18 mouse cellular contexts compared by ENCODE assay signal in the genomic region with DNA sequence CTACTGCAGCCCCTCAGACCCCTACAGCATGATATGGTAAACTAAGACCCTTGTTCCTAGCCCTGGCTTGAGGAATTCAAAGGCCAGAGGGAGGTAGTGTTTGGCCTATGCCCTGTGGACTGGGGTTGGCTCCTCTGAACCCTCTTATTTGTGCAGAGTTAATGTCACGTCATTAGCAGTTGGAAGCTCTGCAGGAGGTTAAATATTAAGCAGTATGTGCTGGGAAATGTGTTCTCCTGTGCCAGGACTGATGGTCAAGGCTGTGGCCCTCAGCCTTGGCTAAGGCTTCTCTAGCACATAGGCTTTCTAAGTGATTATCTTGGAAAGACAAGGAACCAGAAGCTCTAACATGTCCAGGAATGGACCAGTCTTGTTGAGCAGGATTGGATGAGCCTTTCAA. TPM values are rescaled to one million over a fixed set of nuclear protein-coding genes. Genes with fewer than 3 reads are reported as not detected.
DNase-seq lines count a peak whose midpoint lies in the region; ATAC-seq and TF ChIP-seq lines count a peak whose summit lies in the region.
"Had no signal": no experiment of that assay in that cellular context is flagged by ENCODE, and none has a peak within 500 bp of the region (broad histone marks: within the 10 kb centered on the region; RNA-seq: fewer than 3 reads in every experiment).

No protein-coding gene starts in this region.

- no peak overlapping the region for H3K9ac ChIP-seq in intestine, postnatal 0 days (ENCODE audit: low read depth, low read length)
- no peak overlapping the region for H3K9ac ChIP-seq in liver, embryonic 11.5 days (ENCODE audit: low read depth, low read length)
- H3K9ac ChIP-seq in heart, embryonic 12.5 days, result no peak overlapping the region
- H3K9ac ChIP-seq: embryonic facial prominence, embryonic 12.5 days; forebrain, embryonic 13.5 days; midbrain, embryonic 13.5 days; neural tube, embryonic 13.5 days had no signal

- no peaks in the 10 kb centered on the region for H3K36me3 ChIP-seq in intestine, postnatal 0 days (ENCODE audit: control insufficient read depth, insufficient read depth)
- H3K36me3 ChIP-seq in liver, embryonic 11.5 days (ENCODE audit: control insufficient read depth, insufficient read depth, low read length), result no peaks in the 10 kb centered on the region
- no peaks in the 10 kb centered on the region for H3K36me3 ChIP-seq in small intestine, adult 2 months (ENCODE audit: control insufficient read depth, insufficient read depth, low read length)
- no peaks in the 10 kb centered on the region for H3K36me3 ChIP-seq in heart, embryonic 12.5 days
- no peaks in the 10 kb centered on the region for H3K36me3 ChIP-seq in thymus, adult 2 months (ENCODE audit: control insufficient read depth, insufficient read depth, low read length)
- H3K36me3 ChIP-seq: embryonic facial prominence, embryonic 12.5 days; midbrain, embryonic 13.5 days; neural tube, embryonic 13.5 days had no signal

- H3K4me2 ChIP-seq in intestine, postnatal 0 days (replicated peaks; ENCODE audit: low read depth), result no peak overlapping the region
- no peak overlapping the region for H3K4me2 ChIP-seq in liver, embryonic 11.5 days
- no peak overlapping the region for H3K4me2 ChIP-seq in heart, embryonic 12.5 days
- H3K4me2 ChIP-seq: embryonic facial prominence, embryonic 12.5 days; forebrain, embryonic 13.5 days; midbrain, embryonic 13.5 days; neural tube, embryonic 13.5 days had no signal

- no peak for TF ChIP-seq CTCF in intestine, postnatal 0 days (IDR thresholded peaks at IDR 0.05; ENCODE audit: low read depth)
- no peak for TF ChIP-seq CTCF in small intestine, adult 2 months (IDR thresholded peaks at IDR 0.05; ENCODE audit: extremely low read depth, insufficient read length, insufficient replicate concordance, low read depth, low read length)
- TF ChIP-seq CTCF in thymus, adult 2 months (IDR thresholded peaks at IDR 0.05; ENCODE audit: borderline replicate concordance, control insufficient read depth, extremely low read depth, insufficient read depth, low read length, poor library complexity), result no peak

- 48% methylated on average over 1 of the region's 1 CpGs for WGBS in intestine, postnatal 0 days
- WGBS in liver, embryonic 11.5 days, result 66% methylated on average over 1 of the region's 1 CpGs
- 25% methylated on average over 1 of the region's 1 CpGs for WGBS in small intestine, adult 2 months
- WGBS in heart, embryonic 12.5 days, result 78% methylated on average over 1 of the region's 1 CpGs
- WGBS in thymus, adult 2 months, result 65% methylated on average over 1 of the region's 1 CpGs

- 0 out of 2 replicates have a peak, but pooled peaks have one; percentile 34 for ATAC-seq in intestine, postnatal 0 days
- peak; percentile 29; the same call in 1 of the 2 replicates for ATAC-seq in liver, embryonic 11.5 days (replicated peaks; ENCODE audit: low FRiP score)
- no peak for ATAC-seq in heart, embryonic 12.5 days (ENCODE audit: insufficient number of reproducible peaks, low FRiP score)
- ATAC-seq: forebrain, embryonic 13.5 days; hindbrain, embryonic 16.5 days; lung, postnatal 0 days; midbrain, embryonic 13.5 days had no signal

- no peak for TF ChIP-seq POLR2A in small intestine, adult 2 months (IDR thresholded peaks at IDR 0.05; ENCODE audit: low read depth, low read length)
- TF ChIP-seq POLR2A in thymus, adult 2 months (IDR thresholded peaks at IDR 0.05; ENCODE audit: control insufficient read depth, extremely low read depth, insufficient read depth, low read length, poor library complexity), result no peak

- no peak overlapping the region for H3K27ac ChIP-seq in intestine, postnatal 0 days (ENCODE audit: low read depth, low read length)
- peak overlapping the region; percentile 16; the same call in 1 of the 2 replicates for H3K27ac ChIP-seq in liver, embryonic 11.5 days (ENCODE audit: low read depth, low read length)
- peak overlapping the region; percentile 79 for H3K27ac ChIP-seq in small intestine, adult 2 months (ENCODE audit: insufficient read depth, low read depth, low read length)
- H3K27ac ChIP-seq in heart, embryonic 12.5 days (ENCODE audit: poor library complexity, severe bottlenecking), result no peak overlapping the region
- no peak overlapping the region for H3K27ac ChIP-seq in thymus, adult 2 months (ENCODE audit: control insufficient read depth, insufficient read depth, low read length)
- H3K27ac ChIP-seq: embryonic facial prominence, embryonic 12.5 days; forebrain, embryonic 13.5 days; heart, adult 2 months; midbrain, embryonic 13.5 days; neural tube, embryonic 13.5 days had no signal

- H3K4me3 ChIP-seq in intestine, postnatal 0 days (ENCODE audit: low read depth, low read length), result no peak overlapping the region
- H3K4me3 ChIP-seq in liver, embryonic 11.5 days (ENCODE audit: low read depth, low read length), result no peak overlapping the region
- no peak overlapping the region for H3K4me3 ChIP-seq in small intestine, adult 2 months (ENCODE audit: low read depth, low read length)
- no peak overlapping the region for H3K4me3 ChIP-seq in heart, embryonic 12.5 days
- H3K4me3 ChIP-seq in thymus, adult 2 months (ENCODE audit: control insufficient read depth, insufficient read depth, low read length), result no peak overlapping the region
- H3K4me3 ChIP-seq: embryonic facial prominence, embryonic 12.5 days; erythroblast, embryonic 14.5 days; forebrain, embryonic 13.5 days; heart, adult 2 months; midbrain, embryonic 13.5 days; neural tube, embryonic 13.5 days had no signal

- peaks cover 5% of the 10 kb centered on the region; the same call in 1 of the 2 replicates for H3K4me1 ChIP-seq in intestine, postnatal 0 days (replicated peaks; ENCODE audit: control insufficient read depth, insufficient read depth, low read length)
- peaks cover 2% of the 10 kb centered on the region; the same call in 1 of the 2 replicates for H3K4me1 ChIP-seq in liver, embryonic 11.5 days (replicated peaks; ENCODE audit: control insufficient read depth, insufficient read depth, low read length)
- H3K4me1 ChIP-seq in small intestine, adult 2 months (ENCODE audit: control insufficient read depth, insufficient read depth, insufficient read length, low read length), result peaks cover 33% of the 10 kb centered on the region
- peaks cover 6% of the 10 kb centered on the region; the same call in 1 of the 2 replicates for H3K4me1 ChIP-seq in heart, embryonic 12.5 days (replicated peaks)
- no peaks in the 10 kb centered on the region for H3K4me1 ChIP-seq in thymus, adult 2 months (replicated peaks; ENCODE audit: control insufficient read depth, insufficient read depth, low read length)
- H3K4me1 ChIP-seq: forebrain, embryonic 13.5 days; midbrain, embryonic 13.5 days; neural tube, embryonic 13.5 days had no signal

- no peaks in the 10 kb centered on the region for H3K27me3 ChIP-seq in intestine, postnatal 0 days (replicated peaks; ENCODE audit: control insufficient read depth, insufficient read depth, low read length)
- no peaks in the 10 kb centered on the region for H3K27me3 ChIP-seq in liver, embryonic 11.5 days (replicated peaks; ENCODE audit: control insufficient read depth, insufficient read depth, low read length)
- H3K27me3 ChIP-seq in small intestine, adult 2 months (ENCODE audit: control insufficient read depth, insufficient read depth, low read length), result no peaks in the 10 kb centered on the region
- H3K27me3 ChIP-seq in heart, embryonic 12.5 days (replicated peaks), result 0 out of 2 replicates have a peak, but pooled peaks cover 3% of the 10 kb centered on the region
- H3K27me3 ChIP-seq in thymus, adult 2 months (ENCODE audit: control insufficient read depth, insufficient read depth, low read length), result no peaks in the 10 kb centered on the region
- H3K27me3 ChIP-seq: embryonic facial prominence, embryonic 12.5 days; midbrain, embryonic 13.5 days; neural tube, embryonic 13.5 days had no signal

- DNase-seq in kidney, adult 9 months, result peak; percentile 92
- DNase-seq in liver, embryonic 11.5 days (ENCODE audit: low spot score), result no peak
- no peak for DNase-seq in ovary, postnatal 14 days (ENCODE audit: low spot score)
- DNase-seq in thymus, adult 2 months, result no peak
- DNase-seq: cerebellum, adult 8-10 months; gastrocnemius, postnatal 25 days; heart, adult 2 months; right cerebral cortex, postnatal 14 days had no signal

- no peaks in the 10 kb centered on the region for H3K9me3 ChIP-seq in intestine, postnatal 0 days (ENCODE audit: control insufficient read depth)
- H3K9me3 ChIP-seq in liver, embryonic 11.5 days (ENCODE audit: control insufficient read depth, low read length), result no peaks in the 10 kb centered on the region
- H3K9me3 ChIP-seq in heart, embryonic 12.5 days (replicated peaks), result no peaks in the 10 kb centered on the region
- H3K9me3 ChIP-seq: embryonic facial prominence, embryonic 12.5 days; forebrain, embryonic 13.5 days; midbrain, embryonic 13.5 days; neural tube, embryonic 13.5 days had no signal

RNA-seq across cellular contexts. Expression of gene Rxra, which starts 49.6 kb away (rescaled TPM):
- 9.0 and 10.2 TPM in 2 replicates for polyA plus RNA-seq in intestine, postnatal 0 days (2015; fragmentation: Nextera tagmentation; extraction: Ambion mirVana)
- 5.2 and 5.5 TPM in 2 replicates for polyA plus RNA-seq in liver, embryonic 11.5 days (2014; fragmentation: Nextera tagmentation; extraction: Ambion mirVana)
- 48.7 and 110 TPM in 2 replicates for polyA plus RNA-seq in small intestine, adult 2 months (2012; rRNA removed)
- 7.8 and 8.6 TPM in 2 replicates for polyA plus RNA-seq in heart, embryonic 12.5 days (2016; fragmentation: Nextera tagmentation; extraction: Ambion mirVana)
- polyA plus RNA-seq in thymus, adult 2 months (2012; rRNA removed), result 35.9 and 40.3 TPM in 2 replicates

Comparison
In these comparisons a context has a peak if more than half of its experiments do, and no peak if none do; other contexts are left out.
1. H3K27ac ChIP-seq: peak in liver, embryonic 11.5 days (single experiment) and small intestine, adult 2 months (single experiment); none in intestine, postnatal 0 days (single experiment), heart, embryonic 12.5 days (single experiment) and thymus, adult 2 months (single experiment).